Mouse (Mus musculus) hindbrain, embryonic 11.5 days (tissue): Measurements from ENCODE around the gene Gm11060. TPM values are rescaled to one million over a fixed set of nuclear protein-coding genes. Genes with fewer than 3 reads are reported as not detected.

Experiments
- polyA plus RNA-seq: library from polyadenylated mRNA; unstranded; fragments of >200 nt; fragmentation: Nextera tagmentation; extraction: Ambion mirVana; gene quantifications from 2 replicates; pipeline ENCODE4 v1.2.1, GENCODE M21; 2014

Gm11060 gene
- polyA plus RNA-seq, 1 experiment from 2014 or later, result not detected

Other genes with a start within 250 kb of the Gm11060 start
- 0.39 and 1.4 TPM in 2 replicates for gene Prrg4, start 242.1 kb upstream of the Gm11060 start, polyA plus RNA-seq
- 5.8 and 7.6 TPM in 2 replicates for gene Ccdc73, start 224.2 kb upstream of the Gm11060 start, polyA plus RNA-seq
- 283 and 305 TPM in 2 replicates for gene Eif3m, start 74.9 kb upstream of the Gm11060 start, polyA plus RNA-seq
- gene Wt1, start 34.5 kb downstream of the Gm11060 start, polyA plus RNA-seq, result 0.52 and 0.68 TPM in 2 replicates
- 0.15 and 0.17 TPM in 2 replicates for gene Them7, start 132.3 kb downstream of the Gm11060 start, polyA plus RNA-seq